Mouse (Mus musculus) layer of hippocampus, postnatal 36 days (tissue): Measurements from ENCODE around the gene Gemin5. TPM values are rescaled to one million over a fixed set of nuclear protein-coding genes. Genes with fewer than 3 reads are reported as not detected.
A peak's percentile ranks its signal among the peaks of the same experiment; 100 is the strongest.

ENCODE experiments used
- DNase-seq, 2 experiments: peaks; one replicate each; pipeline ENCODE4 v3.0.0; 2022
- total RNA-seq, 2 experiments: library from RNA; stranded (reverse); gene quantifications; 2 replicates each; pipeline ENCODE4 v1.2.3; 2021

Gemin5 gene
- total RNA-seq, 2 experiments from 2014 or later, result 20.4 to 22.0 TPM

- DNase-seq, result peak; percentile 92 to 94
These were observed 3.2 kb upstream of the Gemin5 start, which contains the start of gene Mrpl22 for GRCm38 (mm10) chr11:58171459-58172091. Mrpl22 (plus strand) TSS chr11:58171661.

DNA sequence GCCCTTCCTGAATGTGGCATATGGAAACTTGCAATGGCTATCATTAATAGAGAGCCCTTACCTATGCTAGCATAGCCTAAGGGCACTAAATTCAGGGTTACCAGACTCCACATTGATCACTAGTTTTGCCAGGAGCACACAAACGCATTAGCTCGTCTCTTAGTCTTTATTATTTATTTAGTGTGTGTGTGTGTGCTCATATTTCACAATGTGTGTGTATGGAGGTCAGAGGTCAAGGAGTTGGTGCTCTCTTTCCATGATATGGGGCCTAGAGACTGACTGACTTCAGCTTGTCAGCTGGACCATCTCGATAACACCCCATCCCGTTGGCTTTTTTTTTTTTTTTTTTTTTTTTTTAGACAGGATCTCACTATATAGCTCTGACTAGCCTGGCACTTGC, 1.3 kb upstream of the Gemin5 start:
- DNase-seq, result no peak

DNA sequence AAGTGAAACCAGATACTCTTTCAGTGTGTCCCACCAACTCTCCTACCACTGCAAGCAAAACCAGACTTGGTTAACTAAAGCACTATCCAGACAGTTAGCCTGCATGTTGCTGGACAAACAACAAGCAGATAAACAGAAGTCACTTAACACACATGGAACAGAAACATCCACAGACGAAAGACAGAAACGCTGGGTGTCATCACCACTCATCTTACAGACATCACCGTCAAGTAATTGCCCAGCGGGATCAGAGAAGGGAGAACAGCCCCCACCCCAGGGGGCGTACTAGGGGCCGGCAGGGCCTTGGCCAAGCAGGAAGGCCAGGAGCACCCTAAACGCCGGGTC, 545 bp downstream of the Gemin5 start:
- no peak for DNase-seq

DNA sequence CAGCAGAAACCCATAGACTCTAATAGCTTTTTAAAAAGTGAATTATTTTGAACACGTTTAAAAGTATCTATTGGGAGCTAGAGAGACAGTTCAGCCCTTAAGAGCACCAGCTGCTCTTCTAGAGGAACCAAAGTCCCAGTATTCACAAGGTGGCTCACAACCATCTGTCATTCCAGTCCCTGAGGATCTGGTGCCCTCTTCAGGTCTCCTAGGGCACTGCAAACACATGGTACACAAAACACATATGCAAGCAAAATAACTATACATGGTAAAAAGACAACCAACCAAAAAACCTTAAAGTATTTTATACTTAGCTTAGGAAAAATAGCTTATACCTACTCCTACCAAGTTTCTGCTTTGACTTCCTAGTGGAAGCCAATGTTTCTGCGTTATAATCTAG, 3.3 kb downstream of the Gemin5 start:
- DNase-seq, result no peak

DNA sequence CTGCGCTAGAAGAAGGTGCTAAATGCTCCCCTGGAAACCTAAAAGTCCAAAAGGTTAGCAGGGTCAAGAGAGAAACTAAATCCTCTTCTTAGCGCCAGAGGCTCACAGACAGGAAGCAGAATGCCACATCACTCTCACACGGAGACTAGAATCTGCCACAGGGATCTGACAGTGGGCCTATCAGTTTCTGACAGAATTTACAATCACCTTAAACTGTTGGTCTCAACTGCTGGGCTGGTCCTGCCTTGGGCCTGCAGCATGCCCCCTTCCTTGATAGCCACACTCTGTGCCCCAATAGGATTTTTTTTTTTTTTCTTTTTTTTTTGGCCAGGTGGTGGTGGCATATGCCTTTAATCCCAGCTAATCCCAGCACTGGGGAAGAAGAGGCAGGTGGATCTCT, 11.5 kb downstream of the Gemin5 start:
- no peak for DNase-seq

GRCm38 (mm10) chr11:58155458-58155857, 12.9 kb downstream of the Gemin5 start:
- no peak for DNase-seq

GRCm38 (mm10) chr11:58146241-58146640, 22.1 kb downstream of the Gemin5 start:
- DNase-seq, result no peak

- DNase-seq, result peak; percentile 12 to 22
These were observed 24.5 kb downstream of the Gemin5 start for GRCm38 (mm10) chr11:58143704-58144426.

GRCm38 (mm10) chr11:58139466-58139865, 28.9 kb downstream of the Gemin5 start:
- no peak for DNase-seq

- DNase-seq, result no peak
These were observed 29.5 kb downstream of the Gemin5 start for GRCm38 (mm10) chr11:58138821-58139220.

- DNase-seq, result no peak
These were observed 31.7 kb downstream of the Gemin5 start for GRCm38 (mm10) chr11:58136677-58137076.

DNA sequence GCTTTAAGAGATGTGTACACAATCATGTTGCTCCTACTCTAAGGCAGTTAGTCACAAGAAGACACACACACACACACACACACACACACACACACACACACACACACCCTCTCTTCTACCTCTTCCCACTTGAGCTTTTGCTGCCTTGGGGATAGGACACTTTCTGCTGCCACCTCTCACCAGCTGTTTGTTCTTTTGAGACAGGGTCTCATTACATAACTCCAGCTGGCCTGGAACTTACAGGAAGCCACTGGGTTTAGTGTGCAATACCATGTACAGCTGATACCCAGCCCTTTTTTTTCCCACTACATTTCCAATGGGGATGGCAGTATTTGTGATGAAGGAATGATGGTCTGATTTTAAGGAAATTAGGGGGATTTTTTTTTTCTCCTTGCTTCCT, 33.0 kb downstream of the Gemin5 start:
- DNase-seq, result no peak

GRCm38 (mm10) chr11:58134869-58135268, 33.5 kb downstream of the Gemin5 start:
- DNase-seq, result no peak

- DNase-seq, result no peak
These were observed 36.3 kb downstream of the Gemin5 start for GRCm38 (mm10) chr11:58132026-58132425.

GRCm38 (mm10) chr11:58129302-58129843, 39.0 kb downstream of the Gemin5 start:
- DNase-seq, result no peak

DNA sequence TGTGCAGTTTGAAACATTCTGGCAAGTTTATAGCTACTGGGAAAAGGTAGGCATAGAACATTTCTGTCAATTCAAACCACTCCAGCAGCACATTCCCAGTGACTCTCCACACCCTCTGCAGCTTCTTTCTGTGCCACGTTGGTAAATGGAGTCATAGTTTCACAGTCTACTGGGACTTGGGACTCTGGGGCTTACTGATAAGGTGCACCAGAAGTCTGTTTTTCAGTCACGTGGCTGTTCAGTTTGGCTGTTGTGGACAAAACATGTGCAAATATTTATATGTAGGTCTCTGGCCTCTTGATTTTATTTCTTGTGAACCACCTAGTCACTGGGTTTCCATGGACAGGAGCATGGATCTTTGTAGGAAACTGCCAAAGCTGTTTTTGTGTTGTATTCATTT, 40.8 kb downstream of the Gemin5 start:
- no peak for DNase-seq

DNA sequence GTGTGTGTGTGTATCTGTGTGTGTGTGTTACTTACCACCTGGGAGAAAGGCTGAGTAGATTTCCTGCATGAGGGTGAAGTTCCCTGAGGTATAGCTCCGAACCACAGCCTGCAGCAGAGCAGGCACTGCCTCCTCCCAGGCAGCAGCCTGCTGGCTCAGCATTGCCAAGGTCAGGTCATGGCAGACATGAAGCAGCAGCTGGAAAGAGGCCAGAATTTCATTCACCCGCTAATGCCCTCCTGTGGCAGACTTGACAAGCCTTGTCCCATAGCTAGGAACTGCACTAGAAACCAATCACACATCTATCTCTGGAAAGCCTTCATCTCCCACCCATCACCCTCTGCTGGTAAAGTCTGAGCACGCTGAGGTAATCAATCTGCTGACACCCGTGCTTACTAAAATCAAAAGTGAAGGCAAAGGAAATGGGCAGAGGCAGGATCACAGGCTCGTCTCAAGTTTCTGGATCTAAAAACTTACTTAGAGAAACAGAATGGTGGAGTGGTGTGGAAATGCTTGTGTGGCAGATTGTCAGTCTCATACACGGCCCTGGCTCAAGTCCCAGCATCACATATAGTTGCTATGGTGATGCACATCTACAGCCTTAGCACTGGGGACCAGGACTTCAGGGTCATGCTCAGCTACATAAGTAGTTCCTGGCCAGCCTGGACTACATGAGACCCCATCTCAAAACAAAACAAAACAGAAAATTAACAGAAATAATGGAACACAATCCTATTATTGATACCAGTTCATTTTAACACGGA, 41.8 kb downstream of the Gemin5 start:
- DNase-seq, result peak in 1 of 2 experiments; percentile 16

DNA sequence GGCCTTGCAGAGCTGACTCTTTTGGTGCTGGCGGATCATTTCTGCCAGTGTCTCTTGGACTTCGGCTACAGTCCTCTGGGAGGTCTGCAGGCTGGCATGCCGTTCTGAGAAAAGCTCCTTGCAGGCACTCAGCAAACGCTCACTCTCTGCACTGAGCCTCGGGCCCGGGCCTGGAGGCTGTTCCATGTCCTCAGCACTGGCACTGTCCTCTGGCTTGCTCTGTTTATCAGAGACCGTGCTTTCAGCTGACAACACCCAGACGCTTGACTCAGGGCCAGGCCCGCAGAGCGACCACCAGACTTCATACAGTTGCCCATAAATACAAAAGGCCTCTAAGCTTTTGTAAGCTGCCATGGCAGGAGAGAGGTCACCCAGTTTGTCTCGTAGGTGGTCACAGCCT, 43.3 kb downstream of the Gemin5 start:
- DNase-seq, result no peak

GRCm38 (mm10) chr11:58123711-58124110, 44.6 kb downstream of the Gemin5 start:
- DNase-seq, result no peak

DNA sequence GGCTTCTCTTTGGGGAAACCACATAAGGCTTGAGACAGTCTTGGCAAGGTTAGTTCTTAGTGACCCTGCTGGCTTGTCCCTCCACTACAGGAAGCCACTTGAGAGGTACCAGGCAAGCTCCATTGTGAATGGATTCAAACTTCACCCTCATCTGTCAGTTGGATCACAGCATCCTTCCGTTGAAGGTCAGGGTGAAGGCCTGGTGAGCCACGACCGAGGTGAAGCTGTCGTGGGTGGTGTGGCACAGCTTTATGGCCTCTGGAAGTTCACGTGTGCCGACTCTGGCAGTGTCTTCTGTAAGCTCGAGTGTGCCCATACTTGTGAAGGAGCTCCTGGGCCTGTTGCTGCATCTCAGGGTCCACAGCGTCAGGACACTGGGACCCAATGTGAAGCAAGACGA, 47.0 kb downstream of the Gemin5 start:
- DNase-seq, result no peak

- no peak for DNase-seq
These were observed 47.7 kb downstream of the Gemin5 start for GRCm38 (mm10) chr11:58120655-58121054.

DNA sequence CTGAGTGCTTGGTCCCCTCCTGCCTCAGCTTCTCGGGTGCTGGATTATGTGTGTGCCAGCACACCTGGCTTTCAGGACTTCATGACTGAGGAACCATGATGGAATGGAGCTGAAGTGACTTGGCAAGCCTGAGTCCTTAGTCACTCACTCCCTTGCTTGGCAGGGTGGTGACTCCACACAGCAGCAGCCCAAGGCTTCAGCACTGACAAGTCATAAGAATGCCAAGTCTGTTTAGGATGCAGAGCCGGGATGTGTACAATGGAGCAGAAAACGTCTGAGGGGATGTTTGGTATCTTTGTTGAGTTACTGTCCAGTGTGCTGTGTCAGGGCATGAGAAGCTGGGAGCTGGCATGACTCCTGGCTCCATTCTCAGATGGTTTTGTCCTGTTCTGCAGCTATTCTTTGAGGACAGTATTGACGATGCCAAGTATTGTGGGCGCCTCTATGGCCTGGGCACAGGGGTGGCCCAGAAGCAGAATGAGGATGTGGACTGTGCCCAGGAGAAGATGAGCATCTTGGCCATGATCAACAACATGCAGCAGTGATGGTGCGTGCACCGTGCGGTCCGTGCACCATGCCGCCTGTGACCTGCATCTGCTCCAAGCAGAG, 51.2 kb downstream of the Gemin5 start:
- DNase-seq, result no peak

DNA sequence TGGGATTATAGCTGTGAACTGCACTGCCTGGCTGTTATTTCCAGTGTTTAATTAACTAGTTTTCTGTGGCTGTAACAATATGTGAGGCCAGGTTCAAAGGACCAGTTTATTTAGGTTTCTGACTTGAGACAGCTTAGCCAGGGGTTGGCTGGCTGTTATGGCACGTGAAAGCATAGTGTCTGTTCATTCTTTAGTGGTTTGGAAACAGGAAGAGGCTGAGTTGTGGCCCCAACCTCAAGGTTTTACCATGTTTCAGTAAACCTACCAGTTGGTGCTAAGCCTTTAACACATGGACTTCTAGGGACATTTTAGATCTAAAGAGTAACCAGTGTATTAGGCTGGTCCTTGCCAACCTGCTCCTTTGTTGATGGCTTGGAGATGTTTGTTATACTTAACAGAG, 51.8 kb downstream of the Gemin5 start:
- no peak for DNase-seq
